Mouse (Mus musculus) stomach, embryonic 16.5 days (tissue): Measurements from ENCODE around the gene Mef2d. TPM values are rescaled to one million over a fixed set of nuclear protein-coding genes. Genes with fewer than 3 reads are reported as not detected.

Experiments used
- ATAC-seq: fragments of 200-750 bp; cut with Nextera tagmentation; 2 replicates; pipeline ENCODE4 v1.8.0; 2017; ENCODE audit warnings: moderate number of reproducible peaks, moderate TSS enrichment; ENCODE audit not compliant: insufficient read depth, low FRiP score
- H3K27ac ChIP-seq: fragments of 300-500 bp; sonication (generic); 2 replicates; pipeline ENCODE4 v1.5.1; 2014; ENCODE audit warnings: low read length
- H3K27me3 ChIP-seq: fragments of 300-500 bp; sonication (generic); 2 replicates; pipeline ENCODE4 v1.6.1; 2014; ENCODE audit warnings: low read length, control low read depth, mixed read lengths; ENCODE audit not compliant: control insufficient read depth, insufficient read depth
- H3K36me3 ChIP-seq: fragments of 300-500 bp; sonication (generic); 2 replicates; pipeline ENCODE4 v1.6.1; 2014; ENCODE audit warnings: low read length; ENCODE audit not compliant: control insufficient read depth, insufficient read depth
- H3K4me1 ChIP-seq: fragments of 300-500 bp; sonication (generic); 2 replicates; pipeline ENCODE4 v1.6.1; 2014; ENCODE audit warnings: low read length, control low read depth, mixed read lengths; ENCODE audit not compliant: control insufficient read depth, insufficient read depth
- H3K4me2 ChIP-seq: fragments of 300-500 bp; sonication (generic); 2 replicates; pipeline ENCODE4 v1.6.1; 2014; ENCODE audit warnings: low read depth, low read length, mixed read lengths
- H3K4me3 ChIP-seq: fragments of 300-500 bp; sonication (generic); replicated peaks from 2 replicates; pipeline ENCODE4 v1.5.1; 2014; ENCODE audit warnings: mild to moderate bottlenecking, low read length
- H3K9ac ChIP-seq: fragments of 300-500 bp; sonication (generic); 2 replicates; pipeline ENCODE4 v1.6.1; 2014; ENCODE audit warnings: low read length
- H3K9me3 ChIP-seq: fragments of 300-500 bp; sonication (generic); replicated peaks from 2 replicates; pipeline ENCODE4 v1.6.1; 2016; ENCODE audit warnings: low read length, control low read depth; ENCODE audit not compliant: control insufficient read depth
- WGBS: fragments of 180-500 bp; shearing (Covaris S2); extraction: QIAGEN DNeasy Blood & Tissue Kit; methylation state at CpG from one replicate; pipeline ENCODE4 v1.1.7; 2014; 5-methylcytosine and 5-hydroxymethylcytosine counted together
- microRNA-seq: library from miRNA; unstranded; fragments of <30 nt; microRNA quantifications from one replicate; pipeline ENCODE4, GENCODE M21; 2016
- polyA plus RNA-seq: library from polyadenylated mRNA; unstranded; fragments of >200 nt; fragmentation: Nextera tagmentation; extraction: Ambion mirVana; gene quantifications from 2 replicates; pipeline ENCODE4 v1.2.1, GENCODE M21; 2015

The Mef2d gene
- polyA plus RNA-seq, 1 experiment from 2014 or later: 18.2 TPM

DNA sequence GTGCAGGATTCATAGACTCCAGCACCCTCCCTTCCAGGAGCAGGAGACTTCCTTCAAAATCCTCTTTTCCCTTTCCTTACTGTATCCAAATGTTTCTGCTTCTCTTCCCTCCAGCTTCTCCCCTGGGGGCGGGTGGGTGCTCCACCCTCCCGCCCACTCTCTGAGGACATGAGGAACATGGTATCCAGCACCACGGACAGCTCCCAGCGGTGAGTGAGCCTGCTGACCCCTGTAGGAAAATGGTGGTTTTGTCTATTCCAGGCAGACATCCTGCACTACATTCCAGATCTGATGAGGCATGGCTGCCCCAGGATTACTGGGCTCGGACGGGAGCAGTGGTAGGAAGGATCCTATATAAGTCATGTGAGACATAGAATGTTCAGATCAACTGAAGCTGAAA is 78.7 kb downstream of the Mef2d start:
- Histone ChIP-seq H3K4me1 (0 out of 2 replicates have a peak, but pooled peaks cover 1% of the 10 kb centered on the region), H3K9me3 (no peaks in the 10 kb centered on the region), H3K4me2 (no peak overlapping the region), H3K27me3 (peaks cover 54% of the 10 kb centered on the region), H3K27ac (no peak overlapping the region), H3K9ac (no peak overlapping the region), H3K36me3 (no peaks in the 10 kb centered on the region), H3K4me3 (no peak overlapping the region)
- ATAC-seq: no peak; the same call in 1 of the 2 replicates
- WGBS: 0% methylated on average over 6 of the region's 6 CpGs

Small RNAs within 50 kb of the gene (microRNA-seq; reads per million reads assigned to microRNA genes)
- gene Gm25641 (not detected), gene Mir3093 (not detected), gene Mir9-1 (not detected)

Other genes starting within 250 kb of the Mef2d start
- 82.1 and 83.1 TPM in 2 replicates for gene Hdgf, start 236.1 kb upstream of the Mef2d start, polyA plus RNA-seq
- 66.2 and 77.2 TPM in 2 replicates for gene Mrpl24, start 222.9 kb upstream of the Mef2d start, polyA plus RNA-seq
- gene Isg20l2, start 212.1 kb upstream of the Mef2d start, polyA plus RNA-seq: 40.8 and 41.5 TPM in 2 replicates
- gene Rrnad1, start 211.7 kb upstream of the Mef2d start, polyA plus RNA-seq: 19.8 and 20.3 TPM in 2 replicates
- gene Crabp2, start 193.7 kb upstream of the Mef2d start, polyA plus RNA-seq: 29.4 and 43.3 TPM in 2 replicates
- 7.7 and 10.2 TPM in 2 replicates for gene Nes, start 171.3 kb upstream of the Mef2d start, polyA plus RNA-seq
- 0.34 and 0.52 TPM in 2 replicates for gene Bcan, start 142.1 kb upstream of the Mef2d start, polyA plus RNA-seq
- gene Hapln2, start 114.8 kb upstream of the Mef2d start, polyA plus RNA-seq: 0.18 TPM in 1 of 2 replicates, not detected in the other
- 29.7 and 30.1 TPM in 2 replicates for gene Gpatch4, start 99.3 kb upstream of the Mef2d start, polyA plus RNA-seq
- 166 and 173 TPM in 2 replicates for gene Naxe, start 83.9 kb upstream of the Mef2d start, polyA plus RNA-seq
- not detected in 2 replicates for gene Ttc24, start 64.1 kb upstream of the Mef2d start, polyA plus RNA-seq
- 17.1 and 22.0 TPM in 2 replicates for gene Iqgap3, start 60.4 kb upstream of the Mef2d start, polyA plus RNA-seq
- gene Rhbg, start 112.3 kb downstream of the Mef2d start, polyA plus RNA-seq: 11.7 and 15.0 TPM in 2 replicates
- 0.53 and 2.2 TPM in 2 replicates for gene Gm38392, start 144.8 kb downstream of the Mef2d start, polyA plus RNA-seq
- 10.0 and 12.0 TPM in 2 replicates for gene Tsacc, start 154.6 kb downstream of the Mef2d start, polyA plus RNA-seq
- gene Cct3, start 154.7 kb downstream of the Mef2d start, polyA plus RNA-seq: 424 and 435 TPM in 2 replicates
- gene Glmp, start 182.7 kb downstream of the Mef2d start, polyA plus RNA-seq: 191 and 207 TPM in 2 replicates
- gene Tmem79, start 193.8 kb downstream of the Mef2d start, polyA plus RNA-seq: 41.3 and 58.9 TPM in 2 replicates
- 40.0 and 42.9 TPM in 2 replicates for gene Smg5, start 193.9 kb downstream of the Mef2d start, polyA plus RNA-seq
- 19.9 and 24.9 TPM in 2 replicates for gene Paqr6, start 222.2 kb downstream of the Mef2d start, polyA plus RNA-seq
- 9.8 and 26.1 TPM in 2 replicates for gene Bglap3, start 230.4 kb downstream of the Mef2d start, polyA plus RNA-seq
- gene Bglap2, start 236.3 kb downstream of the Mef2d start, polyA plus RNA-seq: 4.4 and 12.2 TPM in 2 replicates
- gene Bglap, start 242.1 kb downstream of the Mef2d start, polyA plus RNA-seq: not detected in 2 replicates